Mouse (Mus musculus) layer of hippocampus, postnatal 25 days (tissue): ENCODE results near the gene Pik3cd. TPM values are rescaled to one million over a fixed set of nuclear protein-coding genes. Genes with fewer than 3 reads are reported as not detected.
"Not testable (repeated sequence)": the region's sequence is repeated elsewhere in the genome, so short reads cannot be mapped to it uniquely, and the experiment has no call there.

ENCODE experiments used
- DNase-seq, 2 experiments: peaks; one replicate each; pipeline ENCODE4 v3.0.0; 2022; ENCODE audit warnings: mixed read lengths in 2 of 2, low spot score in 1 of 2; ENCODE audit errors: extremely low spot score in 1 of 2
- total RNA-seq, 2 experiments: library from RNA; stranded (reverse); gene quantifications; 2 replicates each; pipeline ENCODE4 v1.2.3; 2021

Gene Pik3cd
- total RNA-seq, 2 experiments from 2014 or later = 22.9 to 25.2 TPM

DNA sequence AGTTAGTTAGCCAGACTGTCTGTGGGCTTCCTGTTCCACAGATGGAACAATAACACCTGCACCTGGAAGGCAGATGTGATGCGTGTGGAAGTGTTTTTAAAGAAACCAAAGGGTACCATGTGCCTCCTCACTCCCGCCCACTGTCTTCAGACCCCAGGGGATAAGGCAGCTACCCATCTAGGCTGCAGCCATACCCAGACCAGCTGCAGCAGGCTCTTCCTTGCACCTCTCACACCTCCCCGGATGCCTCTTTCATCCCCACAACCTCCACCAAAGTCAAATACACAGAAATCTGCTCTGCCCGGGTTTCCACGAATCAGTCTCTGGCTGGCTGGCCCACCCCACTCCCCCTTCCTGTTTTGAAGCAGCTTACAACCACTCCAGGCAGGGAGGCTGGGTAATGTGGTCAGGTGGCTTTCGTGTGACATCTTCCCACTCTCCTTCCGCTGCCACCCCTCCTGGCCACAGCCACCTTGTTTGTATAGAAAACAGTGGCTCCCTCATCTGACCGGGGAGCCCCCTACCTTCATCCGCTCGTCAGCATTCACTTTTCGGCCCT is 44.4 kb downstream of the Pik3cd start:
- no peak for DNase-seq

DNA sequence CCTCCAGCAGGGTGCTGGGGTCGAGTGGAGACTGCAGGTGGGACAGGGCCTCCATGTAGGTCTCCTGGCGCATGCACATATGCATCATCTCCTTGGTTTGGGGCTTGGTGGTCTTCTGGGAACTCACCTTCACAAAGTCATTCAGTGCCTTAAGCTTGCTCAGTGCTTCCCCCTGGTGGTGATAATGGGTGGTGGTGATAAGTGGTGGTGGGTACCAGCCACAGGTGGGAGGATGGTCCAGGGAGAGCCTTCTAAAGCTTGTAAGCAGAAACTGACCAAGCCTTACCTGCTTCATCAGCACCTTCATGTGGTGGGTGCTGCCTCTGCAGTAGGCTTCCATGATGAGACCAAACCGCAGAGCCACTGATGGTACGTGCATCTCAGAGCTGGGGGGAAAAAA is 48.1 kb downstream of the Pik3cd start:
- DNase-seq = peak in 1 of 2 experiments; percentile 65

DNA sequence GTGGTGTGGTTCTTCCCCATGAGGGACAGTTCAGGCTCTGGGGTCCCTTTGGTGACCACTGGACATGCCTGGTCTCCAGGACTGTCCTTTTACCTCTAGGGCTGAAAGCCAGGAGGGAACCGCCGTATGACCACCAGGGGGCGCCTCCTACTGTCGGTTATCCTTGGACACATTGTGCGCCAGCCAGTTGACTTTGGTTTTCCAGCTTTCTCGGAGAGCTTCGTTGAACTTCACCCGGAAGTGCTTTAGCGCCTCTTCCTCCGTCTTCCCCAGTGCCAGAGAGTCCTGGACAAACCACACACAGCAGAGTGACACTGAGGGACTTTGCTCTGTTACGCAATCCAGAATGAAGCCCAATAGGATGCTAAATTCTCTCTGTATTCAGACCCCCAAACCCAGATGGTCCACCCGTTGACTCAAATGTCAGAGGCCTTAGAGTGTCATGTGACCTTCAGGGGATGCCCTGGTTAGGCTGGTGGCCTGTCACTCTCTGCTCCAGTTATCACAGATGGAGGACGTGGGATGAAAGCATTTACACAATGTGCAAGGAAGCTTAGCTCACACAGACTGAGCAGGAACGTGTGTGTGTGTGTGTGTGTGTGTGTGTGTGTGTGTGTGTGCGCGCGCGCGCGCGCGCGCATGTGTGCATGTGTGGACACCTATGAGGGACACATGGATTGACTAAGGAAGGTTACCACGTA is 51.7 kb downstream of the Pik3cd start:
- DNase-seq = peak; percentile 74 to 83

DNA sequence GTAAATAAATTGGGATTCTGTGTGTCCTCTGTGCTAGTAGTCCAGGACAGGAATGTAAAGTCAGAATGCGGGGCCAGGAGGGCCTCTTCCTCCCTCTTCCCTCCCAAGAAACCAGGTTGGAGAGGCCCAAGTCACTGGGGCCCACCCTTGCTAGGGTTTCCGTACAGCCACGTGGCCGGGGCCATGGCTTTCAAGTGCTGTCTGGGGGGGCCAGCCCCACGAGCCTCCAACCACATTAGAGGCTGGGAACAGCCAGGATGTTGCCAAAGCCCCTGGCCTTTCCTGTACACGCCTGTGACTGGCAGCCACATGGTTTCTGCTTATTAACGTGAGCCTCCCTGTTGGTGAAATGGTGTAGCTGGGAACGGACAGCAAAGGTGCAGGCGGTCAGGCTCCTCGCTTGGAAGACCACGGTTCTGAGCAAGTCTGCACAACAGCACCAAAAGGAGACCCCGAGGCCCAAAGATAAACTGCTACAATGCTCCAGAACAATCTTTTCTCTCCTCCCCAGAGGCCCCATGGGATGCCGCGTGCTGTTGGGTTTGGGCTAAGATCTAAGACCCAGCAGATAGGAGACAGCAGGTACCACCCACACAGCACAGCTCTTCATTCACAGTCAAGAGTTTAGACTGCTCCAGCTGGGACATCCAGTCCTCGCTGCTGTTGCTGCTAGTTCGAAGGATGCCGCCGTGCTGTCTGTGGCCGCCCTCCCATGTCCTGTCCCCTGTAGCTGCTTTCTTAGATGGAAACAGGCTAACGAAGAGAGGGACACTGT is 54.2 kb downstream of the Pik3cd start:
- no peak for DNase-seq

DNA sequence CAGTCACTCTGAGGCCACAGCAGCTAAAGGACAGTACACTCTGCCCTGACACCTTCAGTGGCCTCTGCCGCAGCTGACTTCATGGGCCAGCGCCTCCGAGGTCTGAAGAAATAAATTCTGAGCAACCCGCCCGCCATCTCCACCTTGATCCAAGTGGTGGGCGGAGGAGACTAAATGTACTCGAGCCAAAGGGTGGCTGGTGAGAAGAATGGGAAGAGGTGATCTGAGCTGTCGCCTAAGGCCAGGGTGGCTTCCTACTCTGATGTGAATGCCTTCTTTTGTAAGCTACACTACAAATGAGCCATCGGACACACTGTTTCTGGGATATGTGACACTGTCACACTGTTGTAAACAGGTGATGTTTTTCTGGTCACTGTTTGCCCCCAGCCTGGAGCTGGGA is 56.6 kb downstream of the Pik3cd start:
- no peak for DNase-seq

DNA sequence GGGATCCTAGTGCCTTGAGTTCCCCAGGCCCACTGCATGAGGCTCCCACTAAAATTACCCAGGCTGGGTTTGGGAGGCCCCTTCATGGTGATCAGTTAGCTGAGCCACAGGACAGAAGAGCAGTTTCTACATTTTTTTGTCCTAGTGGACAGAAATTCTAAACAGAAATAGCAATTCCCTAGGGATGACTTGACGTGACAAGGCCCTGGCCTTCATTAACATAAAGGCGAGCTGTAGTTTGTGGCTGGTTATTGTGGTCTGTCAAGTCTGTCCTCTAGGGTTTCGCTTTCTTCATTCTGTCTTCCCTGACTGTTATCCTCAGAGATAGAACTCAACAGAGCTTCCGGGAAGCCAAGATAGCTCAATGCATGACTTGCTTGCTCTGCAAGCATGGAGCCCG is 60.4 kb downstream of the Pik3cd start:
- no peak for DNase-seq

DNA sequence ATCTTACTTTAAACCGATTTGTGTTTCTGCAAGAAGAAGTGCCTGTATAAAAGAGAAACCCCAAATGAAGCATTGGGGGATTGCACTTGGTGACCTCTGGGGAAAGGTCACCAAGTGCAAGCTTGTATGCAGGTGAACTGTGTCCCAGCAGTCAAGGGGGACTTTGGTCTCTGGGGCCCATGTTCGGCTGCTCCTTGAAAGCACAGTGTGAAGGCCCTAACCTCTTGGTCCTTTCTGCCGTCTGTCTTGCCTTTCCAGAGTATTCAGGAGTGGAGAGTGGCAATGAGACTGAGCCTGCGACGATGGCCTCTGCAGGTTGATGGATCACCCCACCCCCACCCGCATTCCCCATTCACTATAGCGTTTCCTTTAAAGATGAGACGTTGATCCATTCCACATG is 61.0 kb downstream of the Pik3cd start:
- no peak for DNase-seq

DNA sequence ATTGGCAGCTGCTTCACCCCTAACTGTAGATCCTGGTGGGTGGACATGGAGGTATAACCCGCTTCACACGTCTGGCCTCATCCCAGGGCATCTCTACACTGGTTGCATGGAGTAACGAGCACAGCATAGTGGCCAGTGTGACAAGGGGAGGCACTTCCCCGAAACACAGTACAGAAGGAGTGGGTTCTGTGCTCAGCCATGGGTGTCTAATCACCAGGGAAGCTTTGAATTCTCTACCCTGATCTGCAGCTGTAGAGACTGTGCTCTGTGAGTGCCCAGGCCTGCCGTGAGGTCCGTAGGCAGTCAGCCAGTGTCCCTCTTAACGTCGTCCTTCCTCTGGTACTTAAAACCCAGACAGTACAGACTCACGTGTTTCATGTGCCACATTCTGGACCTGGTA is 61.5 kb downstream of the Pik3cd start:
- DNase-seq = no peak

DNA sequence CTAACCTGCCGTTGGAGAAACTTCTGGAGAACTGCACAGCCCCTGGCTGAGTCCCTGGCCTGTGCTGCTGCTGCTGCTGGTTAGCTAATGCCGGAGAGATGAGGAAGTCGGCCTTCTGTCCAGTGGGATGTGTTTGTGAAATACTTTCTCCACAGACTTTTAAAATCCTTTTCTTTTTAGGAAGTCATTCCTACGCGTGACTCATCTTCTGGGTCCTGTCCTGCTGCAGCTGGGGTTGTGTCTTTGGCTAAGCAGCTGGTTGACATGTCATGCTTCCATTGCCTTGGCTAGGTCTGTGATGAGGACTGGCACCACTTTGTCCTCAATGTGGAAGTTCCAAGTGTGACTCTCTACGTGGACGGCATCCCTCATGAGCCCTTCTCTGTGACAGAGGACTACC is 64.4 kb downstream of the Pik3cd start:
- no peak for DNase-seq

DNA sequence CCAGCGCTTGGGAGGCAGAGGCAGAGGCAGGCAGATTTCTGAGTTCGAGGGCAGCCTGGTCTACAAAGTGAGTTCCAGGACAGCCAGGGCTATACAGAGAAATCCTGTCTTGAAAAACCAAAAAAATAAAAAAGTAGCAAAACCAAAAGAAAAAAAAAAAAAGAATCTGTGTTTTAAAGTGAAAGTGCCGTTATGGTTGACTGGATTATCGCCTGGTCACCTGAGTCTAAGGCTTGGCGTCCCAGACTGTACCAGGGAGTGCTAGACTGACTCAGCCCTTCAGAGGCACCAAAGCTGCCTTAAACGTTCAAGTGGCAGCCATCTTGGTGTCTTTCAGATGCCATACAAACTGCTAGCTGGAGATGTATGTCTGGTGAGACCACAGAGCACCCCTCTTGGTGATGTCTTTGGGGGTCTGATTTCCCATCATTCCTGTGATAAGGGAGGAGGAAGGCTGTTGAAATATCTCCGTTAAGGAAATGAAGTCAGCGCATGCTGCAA is 66.4 kb downstream of the Pik3cd start:
- no peak for DNase-seq

DNA sequence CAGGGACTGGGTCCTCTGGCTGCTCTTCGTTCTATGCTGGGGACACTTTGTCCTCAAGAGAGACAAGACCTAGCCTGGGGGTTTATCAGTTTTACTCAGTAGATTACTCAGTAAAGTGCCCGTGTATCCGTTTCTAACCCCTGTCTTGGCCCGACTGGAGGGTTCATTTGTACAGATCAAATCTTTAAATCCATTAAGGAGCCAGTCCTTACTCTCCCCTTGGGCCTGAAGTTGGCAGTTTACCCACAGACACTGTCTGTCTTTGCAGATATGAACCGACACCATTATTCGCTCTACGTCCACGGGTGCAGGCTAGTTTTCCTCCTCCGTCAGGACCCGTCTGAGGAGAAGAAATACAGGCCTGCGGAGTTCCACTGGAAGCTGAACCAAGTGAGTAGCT is 67.4 kb downstream of the Pik3cd start:
- DNase-seq = no peak

DNA sequence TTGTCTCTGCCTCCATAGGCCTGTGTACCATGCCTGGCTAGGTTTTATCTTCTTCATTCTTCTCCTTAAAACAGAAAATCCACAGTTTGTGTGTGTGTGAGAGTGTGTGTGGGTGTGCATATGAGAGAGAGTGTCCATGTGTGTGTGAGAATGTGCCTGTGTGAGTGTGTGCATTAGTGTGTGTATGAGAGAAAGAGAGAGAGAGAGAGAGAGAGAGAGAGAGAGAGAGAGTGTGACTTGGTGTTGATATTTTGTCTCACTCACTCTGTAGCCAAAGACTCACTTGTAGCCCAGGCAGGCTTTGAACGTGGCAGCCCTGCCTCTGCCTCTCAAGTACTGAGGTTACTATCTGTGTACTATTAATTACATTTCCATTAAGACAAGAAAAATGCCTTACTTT is 68.2 kb downstream of the Pik3cd start:
- no peak for DNase-seq

DNA sequence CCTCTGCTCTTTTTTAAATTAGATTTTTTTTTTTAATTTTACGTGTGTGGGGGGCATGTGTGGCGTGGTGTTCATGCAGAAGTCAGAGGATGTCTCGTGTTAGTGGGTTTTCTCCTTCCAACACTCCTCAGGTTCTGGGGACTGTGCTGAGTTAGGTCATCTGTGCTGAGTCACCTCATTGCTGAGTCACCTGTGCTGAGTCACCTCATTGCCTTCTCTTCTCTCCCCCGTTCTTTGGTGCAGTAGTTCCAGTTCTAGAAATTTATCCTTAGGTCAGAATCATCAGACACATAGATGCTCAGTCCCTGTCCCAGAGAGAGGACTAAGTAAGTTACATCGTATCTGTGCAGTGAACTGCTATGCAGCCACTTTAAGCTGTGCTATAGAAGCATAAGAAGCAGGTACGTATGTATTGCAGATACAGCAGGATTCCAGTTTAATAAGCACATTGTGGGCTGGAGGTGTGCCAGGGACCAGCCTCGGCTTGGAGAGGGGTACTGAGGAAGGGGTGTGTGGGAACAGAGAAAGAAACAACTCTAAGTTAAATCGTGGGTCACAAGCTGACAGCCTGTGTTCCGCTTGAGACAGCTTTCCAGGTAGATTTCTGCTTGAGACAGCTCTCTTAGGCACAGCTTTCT is 69.6 kb downstream of the Pik3cd start:
- DNase-seq = no peak

DNA sequence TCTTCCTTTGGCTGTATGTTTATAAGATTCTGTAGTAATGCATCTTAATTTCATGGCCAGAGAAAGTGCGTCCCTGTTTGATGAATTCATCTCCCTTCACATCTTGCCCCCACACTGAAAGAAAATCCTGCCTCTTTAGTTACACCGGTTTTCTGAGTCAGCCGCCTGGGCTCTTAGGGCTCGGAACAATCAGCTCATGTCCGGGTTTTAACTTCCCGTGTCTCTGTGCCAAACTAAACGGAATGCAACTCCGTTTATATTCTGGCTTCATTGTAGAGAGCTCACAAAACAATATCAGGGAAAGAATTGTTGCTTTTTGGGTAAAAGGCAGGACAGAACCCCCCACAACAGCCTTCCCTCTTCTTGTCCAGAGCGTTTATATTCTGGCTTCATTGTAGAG is 73.6 kb downstream of the Pik3cd start:
- DNase-seq = no peak

DNA sequence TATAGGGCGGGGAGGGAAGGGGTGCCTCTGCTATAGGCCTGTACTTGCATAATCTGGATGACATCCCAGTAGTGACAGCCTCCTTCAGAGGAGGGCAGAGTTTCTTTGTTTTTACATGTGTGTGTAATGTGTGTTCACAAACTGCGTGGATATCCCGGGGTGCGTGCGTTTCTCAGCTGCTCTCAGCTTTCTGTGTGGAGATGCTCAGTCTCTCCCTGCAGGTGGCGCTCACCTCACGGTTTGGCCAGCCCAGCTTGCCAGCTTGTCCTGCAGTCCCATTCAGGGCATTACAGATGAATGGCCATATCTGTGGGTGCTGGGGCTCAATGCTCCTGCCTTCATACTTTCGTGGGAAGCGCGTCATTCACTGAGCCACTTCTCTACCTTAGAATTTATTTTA is 74.0 kb downstream of the Pik3cd start:
- peak in 1 of 2 experiments; percentile 69 for DNase-seq

DNA sequence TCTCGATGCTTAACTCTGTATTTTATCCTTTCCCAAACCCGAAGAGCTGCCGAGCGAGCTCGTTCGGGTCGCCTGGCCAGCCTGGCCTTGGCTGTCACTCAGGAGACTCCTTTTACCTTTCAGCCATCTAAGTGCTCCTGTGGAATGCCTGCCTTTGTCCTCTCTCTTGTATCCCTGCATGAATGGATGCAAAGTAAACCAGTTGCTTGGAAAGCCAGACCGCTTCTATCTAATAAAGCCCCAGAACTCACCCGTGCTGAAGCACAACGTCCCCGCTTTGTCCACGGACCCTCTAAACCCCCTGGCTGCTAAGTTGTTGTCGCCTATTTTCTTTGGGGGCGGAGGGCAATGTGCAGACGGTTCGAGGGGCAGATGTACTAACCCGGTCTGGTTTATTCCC is 75.6 kb downstream of the Pik3cd start:
- DNase-seq = no peak

DNA sequence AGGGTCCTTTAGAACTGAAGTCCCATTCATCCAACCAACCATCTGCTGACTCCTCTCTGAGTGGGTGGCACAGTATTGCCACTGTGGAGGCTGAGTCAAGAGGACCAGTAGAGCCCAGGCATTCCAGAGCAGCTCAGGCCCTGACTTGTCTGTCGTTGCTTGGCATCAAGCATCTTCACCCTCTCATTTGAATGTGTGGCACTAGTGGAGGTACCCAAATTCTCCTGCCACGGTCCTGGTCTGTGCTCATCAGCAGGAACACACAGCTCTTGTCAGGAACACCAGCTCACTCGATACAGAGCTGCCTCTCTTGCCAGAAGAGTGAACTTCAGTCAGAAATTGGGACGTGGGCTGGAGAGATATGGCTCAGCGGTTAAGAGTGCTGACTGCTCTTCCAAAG is 78.7 kb downstream of the Pik3cd start:
- DNase-seq = no peak

DNA sequence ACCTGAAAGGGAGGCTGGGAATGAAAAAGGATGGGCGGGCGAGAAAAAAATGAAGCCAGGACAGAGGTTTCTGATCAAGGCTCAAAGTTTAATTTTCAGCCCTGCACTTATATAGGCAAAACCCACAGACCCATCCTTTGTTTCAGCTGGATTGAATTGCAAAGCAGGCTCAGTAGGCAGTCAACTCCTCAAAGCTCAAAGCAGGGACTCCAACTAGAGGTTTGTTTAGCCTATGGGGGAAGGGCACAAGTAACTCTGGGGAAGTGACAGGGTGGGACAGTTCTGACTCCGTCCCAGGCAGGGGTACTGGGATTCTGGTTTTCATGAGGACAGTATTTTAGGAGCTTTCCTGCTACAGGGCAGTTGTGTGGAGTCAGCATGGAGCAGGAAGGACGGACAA is 81.1 kb downstream of the Pik3cd start:
- no peak for DNase-seq

DNA sequence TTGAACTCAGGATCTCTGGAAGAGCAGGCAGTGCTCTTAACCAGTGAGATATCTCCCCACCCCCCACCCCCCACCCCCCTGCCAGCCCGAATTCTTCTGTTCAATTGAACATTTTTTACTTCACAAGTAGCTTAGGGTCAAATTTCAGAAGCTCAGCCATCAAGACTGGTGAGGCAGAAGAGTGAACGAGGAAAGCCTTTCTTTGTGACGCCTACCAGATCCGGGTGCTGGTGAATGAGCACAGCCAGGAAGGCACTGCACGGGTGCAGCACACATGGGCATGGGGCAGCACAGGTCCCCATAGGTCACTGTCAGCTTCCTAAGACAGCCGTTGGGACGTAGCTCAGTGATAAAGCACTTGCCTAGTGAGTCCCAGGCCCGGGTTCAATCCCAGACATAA is 82.4 kb downstream of the Pik3cd start:
- DNase-seq = no peak

DNA sequence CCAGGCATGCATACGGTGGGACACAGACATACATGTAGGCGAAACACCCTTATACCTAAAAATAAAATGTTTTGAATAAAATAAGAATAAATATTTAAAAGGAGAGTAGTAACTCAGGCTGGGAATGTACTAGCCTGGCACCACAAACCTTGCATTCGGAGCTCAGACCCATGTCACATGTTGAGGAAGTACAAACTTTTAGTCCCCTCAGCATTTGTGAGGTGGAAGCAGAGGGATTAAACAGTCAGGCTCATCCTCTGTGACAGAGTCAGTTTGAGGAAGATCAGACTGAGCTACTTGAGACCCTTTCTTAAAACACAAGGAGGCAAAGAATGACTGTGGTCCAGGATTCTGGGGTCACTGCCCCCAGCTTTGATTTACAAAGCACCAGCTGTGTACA is 85.4 kb downstream of the Pik3cd start:
- DNase-seq = not testable (repeated sequence)

DNA sequence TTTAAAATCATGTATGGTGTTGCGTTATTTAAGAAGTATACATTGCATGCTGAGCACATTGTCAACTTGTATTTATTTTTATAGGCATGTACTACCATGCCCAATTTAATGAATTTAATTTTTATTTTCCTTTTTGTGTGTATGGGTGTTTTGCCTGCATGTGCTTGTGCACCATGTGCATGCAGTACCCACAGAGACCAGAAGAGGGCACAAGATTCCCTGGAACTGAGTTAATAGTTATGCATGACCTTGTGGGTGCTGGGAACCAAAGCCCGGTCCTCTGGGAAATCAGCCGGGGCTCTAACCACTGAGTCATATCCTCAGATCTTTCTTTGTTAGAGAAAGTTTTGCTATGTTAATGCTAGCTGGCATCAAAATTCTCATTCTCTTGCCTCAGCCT is 87.5 kb downstream of the Pik3cd start:
- no peak for DNase-seq
